Mouse (Mus musculus): ENCODE results near the gene Dtx3. TPM values are rescaled to one million over a fixed set of nuclear protein-coding genes. Genes with fewer than 3 reads are reported as not detected.
"Not testable (repeated sequence)": the region's sequence is repeated elsewhere in the genome, so short reads cannot be mapped to it uniquely, and the experiment has no call there.

Gene Dtx3
- polyA plus RNA-seq, 1 experiment from 2014 or later, result 92.4 TPM

GRCm38 (mm10) chr10:127160081-127160480, 35.4 kb downstream of the Dtx3 start:
- Histone ChIP-seq H3K4me2 (no peak overlapping the region), H3K27me3 (ENCODE audit: insufficient read depth, low read length) (peaks cover 17% of the 10 kb centered on the region), H3K4me1 (ENCODE audit: insufficient read depth) (no peaks in the 10 kb centered on the region; the same call in 1 of the 2 replicates), H3K9me3 (ENCODE audit: low read depth, low read length) (no peaks in the 10 kb centered on the region), H3K36me3 (ENCODE audit: insufficient read depth) (no peaks in the 10 kb centered on the region), H3K27ac (ENCODE audit: low read depth) (no peak overlapping the region), H3K9ac (no peak overlapping the region), H3K4me3 (ENCODE audit: low read depth, low read length) (no peak overlapping the region)
- ATAC-seq (ENCODE audit: insufficient read depth) (no peak), DNase-seq (no peak)
- 71% methylated on average over 9 of the region's 9 CpGs for WGBS
- no peak for TF ChIP-seq CTCF (IDR thresholded peaks at IDR 0.05; ENCODE audit: low read depth)

GRCm38 (mm10) chr10:127158471-127158870, 37.1 kb downstream of the Dtx3 start:
- no peak overlapping the region for H3K27ac ChIP-seq (ENCODE audit: low read depth)
- no peaks in the 10 kb centered on the region for H3K36me3 ChIP-seq (ENCODE audit: insufficient read depth)
- H3K4me1 ChIP-seq (ENCODE audit: insufficient read depth), result no peaks in the 10 kb centered on the region
- H3K4me2 ChIP-seq, result no peak overlapping the region
- no peaks in the 10 kb centered on the region for H3K9me3 ChIP-seq (ENCODE audit: low read depth, low read length)
- DNase-seq, result no peak
- 49% methylated on average over 3 of the region's 3 CpGs for WGBS
- no peak overlapping the region for H3K4me3 ChIP-seq (ENCODE audit: low read depth, low read length)
- no peak overlapping the region for H3K9ac ChIP-seq
- peaks cover 1% of the 10 kb centered on the region; the same call in 1 of the 2 replicates for H3K27me3 ChIP-seq (ENCODE audit: insufficient read depth, low read length)
- ATAC-seq (ENCODE audit: insufficient read depth), result no peak
- no peak for TF ChIP-seq CTCF (IDR thresholded peaks at IDR 0.05; ENCODE audit: low read depth)

- TF ChIP-seq CTCF (IDR thresholded peaks at IDR 0.05; ENCODE audit: low read depth), result no peak
- no peak overlapping the region for H3K4me3 ChIP-seq (ENCODE audit: low read depth, low read length)
- 39% methylated on average over 1 of the region's 1 CpGs for WGBS
- H3K27ac ChIP-seq (ENCODE audit: low read depth), result no peak overlapping the region
- H3K27me3 ChIP-seq (ENCODE audit: insufficient read depth, low read length), result no peaks in the 10 kb centered on the region
- H3K4me1 ChIP-seq (ENCODE audit: insufficient read depth), result no peaks in the 10 kb centered on the region
- DNase-seq (no peak), ATAC-seq (ENCODE audit: insufficient read depth) (no peak)
- no peaks in the 10 kb centered on the region for H3K9me3 ChIP-seq (ENCODE audit: low read depth, low read length)
- H3K9ac ChIP-seq, result no peak overlapping the region
- no peak overlapping the region for H3K4me2 ChIP-seq
- H3K36me3 ChIP-seq (ENCODE audit: insufficient read depth), result no peaks in the 10 kb centered on the region
Observed at GRCm38 (mm10) chr10:127156511-127156910, 39.0 kb downstream of the Dtx3 start.

GRCm38 (mm10) chr10:127156089-127156488, 39.4 kb downstream of the Dtx3 start:
- Histone ChIP-seq H3K4me3 (ENCODE audit: low read depth, low read length) (no peak overlapping the region), H3K27ac (ENCODE audit: low read depth) (no peak overlapping the region), H3K9ac (no peak overlapping the region), H3K4me1 (ENCODE audit: insufficient read depth) (no peaks in the 10 kb centered on the region), H3K36me3 (ENCODE audit: insufficient read depth) (no peaks in the 10 kb centered on the region), H3K27me3 (ENCODE audit: insufficient read depth, low read length) (no peaks in the 10 kb centered on the region), H3K4me2 (no peak overlapping the region), H3K9me3 (ENCODE audit: low read depth, low read length) (no peaks in the 10 kb centered on the region)
- ATAC-seq (ENCODE audit: insufficient read depth) (no peak), DNase-seq (no peak)
- no peak for TF ChIP-seq CTCF (IDR thresholded peaks at IDR 0.05; ENCODE audit: low read depth)
- WGBS, result 43% methylated on average over 1 of the region's 1 CpGs

- H3K4me3 ChIP-seq (ENCODE audit: low read depth, low read length), result no peak overlapping the region
- no peak overlapping the region for H3K9ac ChIP-seq
- no peaks in the 10 kb centered on the region for H3K4me1 ChIP-seq (ENCODE audit: insufficient read depth)
- ATAC-seq (ENCODE audit: insufficient read depth) (no peak), DNase-seq (no peak)
- no peak overlapping the region for H3K27ac ChIP-seq (ENCODE audit: low read depth)
- no peaks in the 10 kb centered on the region for H3K36me3 ChIP-seq (ENCODE audit: insufficient read depth)
- no peaks in the 10 kb centered on the region for H3K9me3 ChIP-seq (ENCODE audit: low read depth, low read length)
- no peak for TF ChIP-seq CTCF (IDR thresholded peaks at IDR 0.05; ENCODE audit: low read depth)
- WGBS, result 75% methylated on average over 5 of the region's 5 CpGs
- H3K4me2 ChIP-seq, result no peak overlapping the region
- H3K27me3 ChIP-seq (ENCODE audit: insufficient read depth, low read length), result no peaks in the 10 kb centered on the region
Observed at GRCm38 (mm10) chr10:127154652-127155051, 40.9 kb downstream of the Dtx3 start.

- 91% methylated on average over 2 of the region's 2 CpGs for WGBS
- no peaks in the 10 kb centered on the region for H3K27me3 ChIP-seq (ENCODE audit: insufficient read depth, low read length)
- no peak overlapping the region for H3K4me2 ChIP-seq
- no peak overlapping the region for H3K4me3 ChIP-seq (ENCODE audit: low read depth, low read length)
- no peak overlapping the region for H3K27ac ChIP-seq (ENCODE audit: low read depth)
- no peak for TF ChIP-seq CTCF (IDR thresholded peaks at IDR 0.05; ENCODE audit: low read depth)
- ATAC-seq (ENCODE audit: insufficient read depth) (no peak), DNase-seq (no peak)
- H3K9ac ChIP-seq, result no peak overlapping the region
- H3K9me3 ChIP-seq (ENCODE audit: low read depth, low read length), result no peaks in the 10 kb centered on the region
- no peaks in the 10 kb centered on the region for H3K36me3 ChIP-seq (ENCODE audit: insufficient read depth)
- no peaks in the 10 kb centered on the region for H3K4me1 ChIP-seq (ENCODE audit: insufficient read depth)
Observed at GRCm38 (mm10) chr10:127154241-127154640, 41.3 kb downstream of the Dtx3 start.

GRCm38 (mm10) chr10:127153323-127153722, 42.2 kb downstream of the Dtx3 start:
- 93% methylated on average over 7 of the region's 7 CpGs for WGBS
- DNase-seq (no peak), ATAC-seq (ENCODE audit: insufficient read depth) (no peak)
- H3K4me1 ChIP-seq (ENCODE audit: insufficient read depth), result no peaks in the 10 kb centered on the region
- no peaks in the 10 kb centered on the region for H3K9me3 ChIP-seq (ENCODE audit: low read depth, low read length)
- H3K27me3 ChIP-seq (ENCODE audit: insufficient read depth, low read length), result no peaks in the 10 kb centered on the region
- no peaks in the 10 kb centered on the region for H3K36me3 ChIP-seq (ENCODE audit: insufficient read depth)
- no peak overlapping the region for H3K4me2 ChIP-seq
- no peak overlapping the region for H3K4me3 ChIP-seq (ENCODE audit: low read depth, low read length)
- H3K9ac ChIP-seq, result no peak overlapping the region
- TF ChIP-seq CTCF (IDR thresholded peaks at IDR 0.05; ENCODE audit: low read depth), result no peak
- H3K27ac ChIP-seq (ENCODE audit: low read depth), result no peak overlapping the region

- H3K4me1 ChIP-seq (ENCODE audit: insufficient read depth); H3K36me3 ChIP-seq (ENCODE audit: insufficient read depth); H3K9ac ChIP-seq; H3K4me2 ChIP-seq; ATAC-seq (ENCODE audit: insufficient read depth); H3K9me3 ChIP-seq (ENCODE audit: low read depth, low read length); DNase-seq; H3K27ac ChIP-seq (ENCODE audit: low read depth); H3K4me3 ChIP-seq (ENCODE audit: low read depth, low read length); H3K27me3 ChIP-seq (ENCODE audit: insufficient read depth, low read length): not testable (repeated sequence)
- 81% methylated on average over 10 of the region's 10 CpGs for WGBS
Observed at GRCm38 (mm10) chr10:127152556-127152955, 43.0 kb downstream of the Dtx3 start.

GRCm38 (mm10) chr10:127151233-127151632, 44.3 kb downstream of the Dtx3 start:
- not testable (repeated sequence) for H3K4me2 ChIP-seq; H3K4me1 ChIP-seq (ENCODE audit: insufficient read depth); H3K27me3 ChIP-seq (ENCODE audit: insufficient read depth, low read length); H3K36me3 ChIP-seq (ENCODE audit: insufficient read depth); H3K9me3 ChIP-seq (ENCODE audit: low read depth, low read length); ATAC-seq (ENCODE audit: insufficient read depth); H3K27ac ChIP-seq (ENCODE audit: low read depth); DNase-seq; H3K9ac ChIP-seq; H3K4me3 ChIP-seq (ENCODE audit: low read depth, low read length)
- WGBS, result 79% methylated on average over 3 of the region's 3 CpGs
